Mouse (Mus musculus): ENCODE measurements at regions not wholly inside any gene's neighbourhood (a gene's known extent, or its start where the extent isn't known, plus 50 kb on each side); places are given as distances from the start of the nearest gene placed in this dataset.

GRCm38 (mm10) chr10:125490395-125490794 lies 101.1 kb upstream of the Slc16a7 start:
- Histone ChIP-seq H3K9ac (ENCODE audit: insufficient read depth, low read depth) (no peak overlapping the region), H3K4me3 (replicated peaks in 1 of 3; ENCODE audit: low read depth in 2 of 3, low read length in 2 of 3, poor library complexity in 1 of 3) (no peak overlapping the region), H3K27me3 (replicated peaks) (no peaks in the 10 kb centered on the region), H3K27ac (ENCODE audit: insufficient read depth, low read depth) (no peak overlapping the region), H3K79me2 (replicated peaks; ENCODE audit: control insufficient read depth, extremely low read depth, insufficient read depth, poor library complexity, severe bottlenecking) (no peaks in the 10 kb centered on the region), H3K36me3 (replicated peaks in 1 of 2; ENCODE audit: control insufficient read depth in 1 of 2, insufficient read depth in 1 of 2, low read length in 1 of 2) (no peaks in the 10 kb centered on the region), H3K4me2 (ENCODE audit: insufficient read depth, low read depth, poor library complexity, severe bottlenecking) (no peak overlapping the region), H3K4me1 (ENCODE audit: control insufficient read depth in 1 of 2, insufficient read depth in 2 of 2) (no peaks in the 10 kb centered on the region), H3K9me3 (replicated peaks; ENCODE audit: low read length) (peaks cover 47% of the 10 kb centered on the region)
- dilution Hi-C loops (cut with MboI; ENCODE audit: extremely low pct_ligation_motif_present, extremely low pct_unique_long_range_greater_than_20kb, low sequenced_read_pairs): no loop called here
- no peak for TF ChIP-seq IRF4 (IDR thresholded peaks at IDR 0.05; ENCODE audit: low read depth, low read length)
- TF ChIP-seq JUN (IDR thresholded peaks at IDR 0.05; ENCODE audit: insufficient read depth, low read depth, low read length): no peak
- no peak for TF ChIP-seq E2F4 (IDR thresholded peaks at IDR 0.05; ENCODE audit: insufficient replicate concordance, low read depth, low read length)
- no peak for TF ChIP-seq BHLHE40 (IDR thresholded peaks at IDR 0.05; ENCODE audit: low read depth, low read length)
- TF ChIP-seq ETS1 (conservative IDR thresholded peaks at IDR 0.05; ENCODE audit: low read depth, low read length): no peak
- TF ChIP-seq USF1 (IDR thresholded peaks at IDR 0.05; ENCODE audit: low read depth, low read length): no peak
- TF ChIP-seq PAX5 (IDR thresholded peaks at IDR 0.05; ENCODE audit: low read length): no peak
- no peak for TF ChIP-seq GABPA (IDR thresholded peaks at IDR 0.05; ENCODE audit: insufficient replicate concordance, low read depth, low read length)
- TF ChIP-seq MEF2A (IDR thresholded peaks at IDR 0.05; ENCODE audit: borderline replicate concordance, low read depth, low read length): no peak
- in situ Hi-C loops (cut with MboI; ENCODE audit: low pct_ligation_motif_present, low pct_unique_long_range_greater_than_20kb, low sequenced_read_pairs): no loop called here
- DNase-seq (ENCODE audit: extremely low read depth): no peak

GRCm38 (mm10) chr10:125494489-125494888 lies 105.2 kb upstream of the Slc16a7 start:
- dilution Hi-C loops (cut with MboI; ENCODE audit: extremely low pct_ligation_motif_present, extremely low pct_unique_long_range_greater_than_20kb, low sequenced_read_pairs) (no loop called here), in situ Hi-C loops (cut with MboI; ENCODE audit: low pct_ligation_motif_present, low pct_unique_long_range_greater_than_20kb, low sequenced_read_pairs) (no loop called here)
- Histone ChIP-seq H3K36me3 (replicated peaks in 1 of 2; ENCODE audit: control insufficient read depth in 1 of 2, insufficient read depth in 1 of 2, low read length in 1 of 2) (no peaks in the 10 kb centered on the region), H3K4me1 (ENCODE audit: control insufficient read depth in 1 of 2, insufficient read depth in 2 of 2) (no peaks in the 10 kb centered on the region), H3K4me2 (ENCODE audit: insufficient read depth, low read depth, poor library complexity, severe bottlenecking) (no peak overlapping the region), H3K27ac (ENCODE audit: insufficient read depth, low read depth) (no peak overlapping the region), H3K4me3 (replicated peaks in 1 of 3; ENCODE audit: low read depth in 2 of 3, low read length in 2 of 3, poor library complexity in 1 of 3) (no peak overlapping the region), H3K9ac (ENCODE audit: insufficient read depth, low read depth) (no peak overlapping the region), H3K9me3 (replicated peaks; ENCODE audit: low read length) (peaks cover 31% of the 10 kb centered on the region), H3K27me3 (replicated peaks) (no peaks in the 10 kb centered on the region), H3K79me2 (replicated peaks; ENCODE audit: control insufficient read depth, extremely low read depth, insufficient read depth, poor library complexity, severe bottlenecking) (no peaks in the 10 kb centered on the region)
- DNase-seq (ENCODE audit: extremely low read depth): no peak
- no peak for TF ChIP-seq EP300 (IDR thresholded peaks at IDR 0.05; ENCODE audit: low read length)
- TF ChIP-seq UBTF (IDR thresholded peaks at IDR 0.05; ENCODE audit: low read depth, low read length): no peak
- TF ChIP-seq CTCF (conservative IDR thresholded peaks at IDR 0.05 in 1 of 2, IDR thresholded peaks at IDR 0.05 in 1 of 2; ENCODE audit: low read depth in 2 of 2, low read length in 2 of 2): no peak
- TF ChIP-seq MEF2A (IDR thresholded peaks at IDR 0.05; ENCODE audit: borderline replicate concordance, low read depth, low read length): no peak
- TF ChIP-seq RCOR1 (conservative IDR thresholded peaks at IDR 0.05; ENCODE audit: low read depth, low read length): no peak
- no peak for TF ChIP-seq USF1 (IDR thresholded peaks at IDR 0.05; ENCODE audit: low read depth, low read length)
- TF ChIP-seq POLR2AphosphoS2 (IDR thresholded peaks at IDR 0.05; ENCODE audit: low read depth, low read length): no peak
- no peak for TF ChIP-seq TBP (conservative IDR thresholded peaks at IDR 0.05; ENCODE audit: low read depth, low read length)
- no peak for TF ChIP-seq SIN3A (IDR thresholded peaks at IDR 0.05; ENCODE audit: low read length)
- TF ChIP-seq ZKSCAN1 (IDR thresholded peaks at IDR 0.05; ENCODE audit: borderline replicate concordance, low read depth, low read length): no peak
- no peak for TF ChIP-seq SMC3 (IDR thresholded peaks at IDR 0.05; ENCODE audit: low read depth, low read length)
- TF ChIP-seq ZMIZ1 (IDR thresholded peaks at IDR 0.05; ENCODE audit: low read depth, low read length): no peak
- TF ChIP-seq JUND (conservative IDR thresholded peaks at IDR 0.05; ENCODE audit: low read depth, low read length): no peak
- TF ChIP-seq CHD2 (IDR thresholded peaks at IDR 0.05; ENCODE audit: low read length): no peak
- TF ChIP-seq MAX (IDR thresholded peaks at IDR 0.05; ENCODE audit: low read length): no peak
- TF ChIP-seq NRF1 (IDR thresholded peaks at IDR 0.05; ENCODE audit: low read depth, low read length): no peak
- no peak for TF ChIP-seq POLR2A (IDR thresholded peaks at IDR 0.05; ENCODE audit: low read depth, low read length)
- TF ChIP-seq MXI1 (IDR thresholded peaks at IDR 0.05; ENCODE audit: low read depth, low read length): no peak
- no peak for TF ChIP-seq KAT2A (IDR thresholded peaks at IDR 0.05; ENCODE audit: insufficient replicate concordance, low read length)
- TF ChIP-seq ZC3H11A (IDR thresholded peaks at IDR 0.05; ENCODE audit: low read depth, low read length): no peak

All from CH12.LX (cell line).